Mouse (Mus musculus) G1E (cell line): Measurements from ENCODE around the gene Chka. TPM values are rescaled to one million over a fixed set of nuclear protein-coding genes. Genes with fewer than 3 reads are reported as not detected.

Source experiments
- ATAC-seq: 2 replicates; pipeline ENCODE4 v1.8.0; 2016; ENCODE audit warnings: mild to moderate bottlenecking; ENCODE audit not compliant: insufficient number of reproducible peaks, poor library complexity, low FRiP score, severe bottlenecking; ENCODE audit errors: extremely low read depth
- DNase-seq: peaks from one replicate; pipeline ENCODE4 v3.0.0; 2012; ENCODE audit warnings: low spot score
- H3K27me3 ChIP-seq: 2 replicates; pipeline ENCODE4 v1.6.1; 2012; ENCODE audit warnings: mild to moderate bottlenecking, low read length, inconsistent platforms; ENCODE audit not compliant: insufficient read depth
- H3K36me3 ChIP-seq: replicated peaks from 2 replicates; pipeline ENCODE3; 2012; ENCODE audit warnings: mild to moderate bottlenecking, inconsistent platforms
- H3K4me1 ChIP-seq: 2 replicates; pipeline ENCODE4 v1.6.1; 2012; ENCODE audit warnings: low read depth, low read length, inconsistent platforms, mixed read lengths; ENCODE audit not compliant: insufficient read depth
- H3K4me3 ChIP-seq: 2 replicates; pipeline ENCODE4 v1.5.1; 2012; ENCODE audit warnings: low read depth, mild to moderate bottlenecking, inconsistent platforms, low read length, moderate library complexity, mixed read lengths
- H3K9me3 ChIP-seq: replicated peaks from 2 replicates; pipeline ENCODE4 v1.6.1; 2012; ENCODE audit warnings: inconsistent platforms
- GATA1 ChIP-seq: IDR thresholded peaks from 2 replicates; pipeline ENCODE4 v1.6.1; 2012; ENCODE audit warnings: borderline replicate concordance, low read length, inconsistent platforms, mixed read lengths
- GATA2 ChIP-seq: IDR thresholded peaks from 2 replicates; pipeline ENCODE4 v1.6.1; 2012; ENCODE audit warnings: low read depth, low read length, inconsistent platforms, borderline replicate concordance
- POLR2AphosphoS5 ChIP-seq: IDR thresholded peaks from 2 replicates; pipeline ENCODE4 v1.6.1; 2012; ENCODE audit warnings: low read depth, low read length, inconsistent platforms; ENCODE audit not compliant: insufficient replicate concordance
- TAL1 ChIP-seq: conservative IDR thresholded peaks from 2 replicates; pipeline ENCODE4 v1.6.1; 2012; ENCODE audit warnings: low read depth, low read length, inconsistent platforms, mixed read lengths
- polyA plus RNA-seq: library from polyadenylated mRNA; stranded (reverse); fragments of >175 nt; gene quantifications from 2 replicates; pipeline ENCODE4 v1.2.3, GENCODE M21; 2012
- total RNA-seq, 2 experiments: library from RNA; stranded (forward) in 1 of 2; stranded (reverse) in 1 of 2; fragments of 200-1000 nt in 1 of 2; fragments of >200 nt in 1 of 2; fragmentation: Nextera tagmentation in 1 of 2; gene quantifications; 2 replicates each; pipeline ENCODE4 v1.2.3; 2014 to 2017

Gene Chka
- total and polyA plus RNA-seq, 3 experiments, result 7.4 to 31.7 (median 26.7) TPM

- Histone ChIP-seq H3K27me3 (peaks cover 29% of the 10 kb centered on the region), H3K36me3 (no peaks in the 10 kb centered on the region), H3K4me3 (no peak overlapping the region), H3K4me1 (peaks cover 11% of the 10 kb centered on the region), H3K9me3 (no peaks in the 10 kb centered on the region)
- ATAC-seq (no peak), DNase-seq (no peak)
- TF ChIP-seq TAL1, result no peak
These were observed 90.7 kb downstream of the Chka start for GRCm38 (mm10) chr19:3942315-3942714.

GRCm38 (mm10) chr19:3942986-3943735 is 91.6 kb downstream of the Chka start:
- Histone ChIP-seq H3K4me3 (no peak overlapping the region), H3K36me3 (no peaks in the 10 kb centered on the region), H3K27me3 (peaks cover 29% of the 10 kb centered on the region), H3K4me1 (peaks cover 11% of the 10 kb centered on the region), H3K9me3 (no peaks in the 10 kb centered on the region)
- no peak for TF ChIP-seq POLR2AphosphoS5
- no peak for TF ChIP-seq GATA2
- no peak for TF ChIP-seq TAL1
- TF ChIP-seq GATA1, result no peak
- ATAC-seq, result no peak
- no peak for DNase-seq

Other genes starting within 250 kb of the Chka start
Only the 20 nearest of the 21 such genes appear.
- gene Lrp5, start 165.2 kb upstream of the Chka start, total RNA-seq (2014; fragmentation: Nextera tagmentation), result 0.29 TPM in 1 of 2 replicates, not detected in the other
- gene Lrp5, start 165.2 kb upstream of the Chka start, total RNA-seq (2017), result 0.05 and 0.06 TPM in 2 replicates
- gene Lrp5, start 165.2 kb upstream of the Chka start, polyA plus RNA-seq, result 0.01 and 0.05 TPM in 2 replicates
- gene 1810055G02Rik, start 143.5 kb upstream of the Chka start, total RNA-seq (2014; fragmentation: Nextera tagmentation), result 20.4 and 22.4 TPM in 2 replicates
- gene 1810055G02Rik, start 143.5 kb upstream of the Chka start, total RNA-seq (2017), result 5.6 and 7.3 TPM in 2 replicates
- 10.2 and 12.5 TPM in 2 replicates for gene 1810055G02Rik, start 143.5 kb upstream of the Chka start, polyA plus RNA-seq
- gene Kmt5b, start 84.4 kb upstream of the Chka start, total RNA-seq (2014; fragmentation: Nextera tagmentation), result 26.0 and 32.4 TPM in 2 replicates
- 29.9 and 36.4 TPM in 2 replicates for gene Kmt5b, start 84.4 kb upstream of the Chka start, total RNA-seq (2017)
- 5.3 and 6.4 TPM in 2 replicates for gene Kmt5b, start 84.4 kb upstream of the Chka start, polyA plus RNA-seq
- gene Tcirg1, start 55.4 kb downstream of the Chka start, total RNA-seq (2014; fragmentation: Nextera tagmentation), result 30.7 and 37.5 TPM in 2 replicates
- 37.0 and 48.5 TPM in 2 replicates for gene Tcirg1, start 55.4 kb downstream of the Chka start, total RNA-seq (2017)
- 36.5 and 43.9 TPM in 2 replicates for gene Tcirg1, start 55.4 kb downstream of the Chka start, polyA plus RNA-seq
- gene Ndufs8, start 61.0 kb downstream of the Chka start, total RNA-seq (2014; fragmentation: Nextera tagmentation), result 200 and 270 TPM in 2 replicates
- 89.6 and 99.1 TPM in 2 replicates for gene Ndufs8, start 61.0 kb downstream of the Chka start, total RNA-seq (2017)
- gene Ndufs8, start 61.0 kb downstream of the Chka start, polyA plus RNA-seq, result 45.0 and 128 TPM in 2 replicates
- gene Aldh3b1, start 78.0 kb downstream of the Chka start, total RNA-seq (2014; fragmentation: Nextera tagmentation), result not detected in 2 replicates
- gene Aldh3b1, start 78.0 kb downstream of the Chka start, total RNA-seq (2017), result 0.12 TPM in 1 of 2 replicates, not detected in the other
- not detected in 2 replicates for gene Aldh3b1, start 78.0 kb downstream of the Chka start, polyA plus RNA-seq
- 0.53 TPM in 1 of 2 replicates, not detected in the other for gene Unc93b1, start 83.4 kb downstream of the Chka start, total RNA-seq (2014; fragmentation: Nextera tagmentation)
- gene Unc93b1, start 83.4 kb downstream of the Chka start, total RNA-seq (2017), result 0.22 TPM in 1 of 2 replicates, not detected in the other
- 0.16 and 0.24 TPM in 2 replicates for gene Unc93b1, start 83.4 kb downstream of the Chka start, polyA plus RNA-seq
- not detected in 2 replicates for gene Aldh3b3, start 106.9 kb downstream of the Chka start, total RNA-seq (2014; fragmentation: Nextera tagmentation)
- gene Aldh3b3, start 106.9 kb downstream of the Chka start, total RNA-seq (2017), result 0.06 and 0.11 TPM in 2 replicates
- gene Aldh3b3, start 106.9 kb downstream of the Chka start, polyA plus RNA-seq, result not detected in 2 replicates
- not detected in 2 replicates for gene Aldh3b2, start 120.6 kb downstream of the Chka start, total RNA-seq (2014; fragmentation: Nextera tagmentation)
- 0.06 and 0.11 TPM in 2 replicates for gene Aldh3b2, start 120.6 kb downstream of the Chka start, total RNA-seq (2017)
- not detected in 2 replicates for gene Aldh3b2, start 120.6 kb downstream of the Chka start, polyA plus RNA-seq
- gene Acy3, start 134.8 kb downstream of the Chka start, total RNA-seq (2014; fragmentation: Nextera tagmentation), result 7.4 and 10.2 TPM in 2 replicates
- 0.55 and 0.70 TPM in 2 replicates for gene Acy3, start 134.8 kb downstream of the Chka start, total RNA-seq (2017)
- 3.8 TPM in 2 replicates for gene Acy3, start 134.8 kb downstream of the Chka start, polyA plus RNA-seq
- not detected in 2 replicates for gene Tbx10, start 141.0 kb downstream of the Chka start, total RNA-seq (2014; fragmentation: Nextera tagmentation)
- gene Tbx10, start 141.0 kb downstream of the Chka start, total RNA-seq (2017), result 0.06 TPM in 1 of 2 replicates, not detected in the other
- not detected in 2 replicates for gene Tbx10, start 141.0 kb downstream of the Chka start, polyA plus RNA-seq
- 11.0 and 13.1 TPM in 2 replicates for gene Nudt8, start 148.8 kb downstream of the Chka start, total RNA-seq (2014; fragmentation: Nextera tagmentation)
- gene Nudt8, start 148.8 kb downstream of the Chka start, total RNA-seq (2017), result 11.7 and 19.5 TPM in 2 replicates
- 22.4 and 24.1 TPM in 2 replicates for gene Nudt8, start 148.8 kb downstream of the Chka start, polyA plus RNA-seq
- gene Gm49405, start 148.9 kb downstream of the Chka start, total RNA-seq (2014; fragmentation: Nextera tagmentation), result 1.9 and 3.2 TPM in 2 replicates
- gene Gm49405, start 148.9 kb downstream of the Chka start, total RNA-seq (2017), result 1.2 and 1.7 TPM in 2 replicates
- gene Gm49405, start 148.9 kb downstream of the Chka start, polyA plus RNA-seq, result 3.7 and 4.7 TPM in 2 replicates
- gene Doc2g, start 151.5 kb downstream of the Chka start, total RNA-seq (2014; fragmentation: Nextera tagmentation), result 4.7 and 5.4 TPM in 2 replicates
- 1.9 and 3.3 TPM in 2 replicates for gene Doc2g, start 151.5 kb downstream of the Chka start, total RNA-seq (2017)
- gene Doc2g, start 151.5 kb downstream of the Chka start, polyA plus RNA-seq, result 10.0 and 10.1 TPM in 2 replicates
- 84.1 and 109 TPM in 2 replicates for gene Ndufv1, start 161.0 kb downstream of the Chka start, total RNA-seq (2014; fragmentation: Nextera tagmentation)
- 181 and 191 TPM in 2 replicates for gene Ndufv1, start 161.0 kb downstream of the Chka start, total RNA-seq (2017)
- gene Ndufv1, start 161.0 kb downstream of the Chka start, polyA plus RNA-seq, result 338 and 348 TPM in 2 replicates
- 48.7 and 86.5 TPM in 2 replicates for gene Gstp1, start 186.2 kb downstream of the Chka start, total RNA-seq (2014; fragmentation: Nextera tagmentation)
- gene Gstp1, start 186.2 kb downstream of the Chka start, total RNA-seq (2017), result 36.8 and 46.2 TPM in 2 replicates
- 38.7 and 64.2 TPM in 2 replicates for gene Gstp1, start 186.2 kb downstream of the Chka start, polyA plus RNA-seq
- gene Gstp2, start 194.2 kb downstream of the Chka start, total RNA-seq (2014; fragmentation: Nextera tagmentation), result 29.9 TPM in 1 of 2 replicates, not detected in the other
- not detected in 2 replicates for gene Gstp2, start 194.2 kb downstream of the Chka start, total RNA-seq (2017)
- 0.28 TPM in 1 of 2 replicates, not detected in the other for gene Gstp2, start 194.2 kb downstream of the Chka start, polyA plus RNA-seq
- gene Gstp3, start 207.8 kb downstream of the Chka start, total RNA-seq (2014; fragmentation: Nextera tagmentation), result 38.1 and 40.8 TPM in 2 replicates
- 21.0 and 24.6 TPM in 2 replicates for gene Gstp3, start 207.8 kb downstream of the Chka start, total RNA-seq (2017)
- 5.6 and 9.3 TPM in 2 replicates for gene Gstp3, start 207.8 kb downstream of the Chka start, polyA plus RNA-seq
- not detected in 2 replicates for gene Cabp2, start 229.8 kb downstream of the Chka start, total RNA-seq (2014; fragmentation: Nextera tagmentation)
- gene Cabp2, start 229.8 kb downstream of the Chka start, total RNA-seq (2017), result not detected in 2 replicates
- not detected in 2 replicates for gene Cabp2, start 229.8 kb downstream of the Chka start, polyA plus RNA-seq
- 36.6 and 40.9 TPM in 2 replicates for gene Cdk2ap2, start 245.4 kb downstream of the Chka start, total RNA-seq (2014; fragmentation: Nextera tagmentation)
- 25.4 and 30.7 TPM in 2 replicates for gene Cdk2ap2, start 245.4 kb downstream of the Chka start, total RNA-seq (2017)
- 59.9 and 60.2 TPM in 2 replicates for gene Cdk2ap2, start 245.4 kb downstream of the Chka start, polyA plus RNA-seq